Mouse (Mus musculus) embryonic facial prominence, embryonic 14.5 days (tissue): ENCODE results near the gene Gm20075. TPM values are rescaled to one million over a fixed set of nuclear protein-coding genes. Genes with fewer than 3 reads are reported as not detected.
"Not testable (repeated sequence)": the region's sequence is repeated elsewhere in the genome, so short reads cannot be mapped to it uniquely, and the experiment has no call there.

ENCODE experiments used
- ATAC-seq: fragments of 200-750 bp; cut with Nextera tagmentation; 2 replicates; pipeline ENCODE4 v1.8.0; 2017; ENCODE audit warnings: low read depth, moderate number of reproducible peaks, moderate TSS enrichment
- DNase-seq: peaks from one replicate; pipeline ENCODE4 v3.0.0-alpha.2; 2015; ENCODE audit warnings: low spot score
- H3K27ac ChIP-seq: fragments of 300-500 bp; sonication (generic); replicated peaks from 2 replicates; pipeline ENCODE4 v1.5.1; 2014; ENCODE audit warnings: low read depth, mild to moderate bottlenecking, low read length, moderate library complexity
- H3K27me3 ChIP-seq: fragments of 300-500 bp; sonication (generic); replicated peaks from 2 replicates; pipeline ENCODE4 v1.6.1; 2014; ENCODE audit warnings: low read length; ENCODE audit not compliant: control insufficient read depth, insufficient read depth
- H3K36me3 ChIP-seq: fragments of 300-500 bp; sonication (generic); 2 replicates; pipeline ENCODE4 v1.6.1; 2014; ENCODE audit warnings: low read length, mixed read lengths; ENCODE audit not compliant: control insufficient read depth, insufficient read depth
- H3K4me1 ChIP-seq: fragments of 300-500 bp; sonication (generic); 2 replicates; pipeline ENCODE4 v1.6.1; 2014; ENCODE audit warnings: antibody characterized with exemption, low read length; ENCODE audit not compliant: control insufficient read depth, insufficient read depth
- H3K4me2 ChIP-seq: fragments of 300-500 bp; sonication (generic); 2 replicates; pipeline ENCODE4 v1.6.1; 2014; ENCODE audit warnings: low read depth, mild to moderate bottlenecking, low read length, moderate library complexity, mixed read lengths
- H3K4me3 ChIP-seq: fragments of 300-500 bp; sonication (generic); 2 replicates; pipeline ENCODE4 v1.5.1; 2014; ENCODE audit warnings: low read depth, mild to moderate bottlenecking, low read length
- H3K9ac ChIP-seq: fragments of 300-500 bp; sonication (generic); 2 replicates; pipeline ENCODE4 v1.6.1; 2014; ENCODE audit warnings: low read depth, mild to moderate bottlenecking, low read length, moderate library complexity, mixed read lengths
- H3K9me3 ChIP-seq: fragments of 300-500 bp; sonication (generic); 2 replicates; pipeline ENCODE4 v1.6.1; 2016; ENCODE audit warnings: low read length; ENCODE audit not compliant: control insufficient read depth
- WGBS: fragments of 180-500 bp; shearing (Covaris S2); extraction: QIAGEN DNeasy Blood & Tissue Kit; methylation state at CpG from one replicate; pipeline ENCODE4 v1.1.7; 2014; 5-methylcytosine and 5-hydroxymethylcytosine counted together
- polyA plus RNA-seq: library from polyadenylated mRNA; unstranded; fragments of >200 nt; fragmentation: Nextera tagmentation; extraction: Ambion mirVana; gene quantifications from 2 replicates; pipeline ENCODE4 v1.2.1, GENCODE M21; 2014

Gm20075 gene
- polyA plus RNA-seq, 1 experiment from 2014 or later = 17.9 TPM

- not testable (repeated sequence) for H3K27me3 ChIP-seq, H3K9me3 ChIP-seq, H3K9ac ChIP-seq, H3K4me3 ChIP-seq, H3K4me1 ChIP-seq, DNase-seq, H3K4me2 ChIP-seq, H3K36me3 ChIP-seq, H3K27ac ChIP-seq, ATAC-seq
- WGBS = 83% methylated on average over 1 of the region's 1 CpGs
Observed at GRCm38 (mm10) chr13:96081754-96082153, 578 bp upstream of the Gm20075 start, which contains the start of gene Gm17190. Gm17190 (plus strand) TSS chr13:96082054.

- no peak overlapping the region for H3K9ac ChIP-seq
- H3K9me3 ChIP-seq = no peaks in the 10 kb centered on the region
- ATAC-seq (no peak), DNase-seq (no peak)
- no peak overlapping the region for H3K4me3 ChIP-seq
- no peak overlapping the region for H3K4me2 ChIP-seq
- H3K4me1 ChIP-seq = peaks cover 7% of the 10 kb centered on the region; the same call in 1 of the 2 replicates
- no peak overlapping the region for H3K27ac ChIP-seq
- no peaks in the 10 kb centered on the region for H3K36me3 ChIP-seq
- no peaks in the 10 kb centered on the region for H3K27me3 ChIP-seq
- WGBS = 58% methylated on average over 8 of the region's 8 CpGs
Observed at GRCm38 (mm10) chr13:96073555-96073954, 7.6 kb downstream of the Gm20075 start.

- no peak overlapping the region for H3K9ac ChIP-seq
- no peak overlapping the region for H3K4me2 ChIP-seq
- H3K4me3 ChIP-seq = no peak overlapping the region
- ATAC-seq (no peak), DNase-seq (no peak)
- no peak overlapping the region for H3K27ac ChIP-seq
- no peaks in the 10 kb centered on the region for H3K9me3 ChIP-seq
- H3K36me3 ChIP-seq = no peaks in the 10 kb centered on the region
- no peaks in the 10 kb centered on the region for H3K27me3 ChIP-seq
- 66% methylated on average over 3 of the region's 3 CpGs for WGBS
- H3K4me1 ChIP-seq = no peaks in the 10 kb centered on the region
Observed at GRCm38 (mm10) chr13:96052755-96053154, 28.4 kb downstream of the Gm20075 start.

GRCm38 (mm10) chr13:96045396-96045795 lies 35.8 kb downstream of the Gm20075 start:
- H3K9me3 ChIP-seq = no peaks in the 10 kb centered on the region
- no peak overlapping the region for H3K4me3 ChIP-seq
- no peak overlapping the region for H3K27ac ChIP-seq
- H3K4me2 ChIP-seq = no peak overlapping the region
- DNase-seq (no peak), ATAC-seq (no peak)
- H3K4me1 ChIP-seq = no peaks in the 10 kb centered on the region
- no peak overlapping the region for H3K9ac ChIP-seq
- H3K36me3 ChIP-seq = no peaks in the 10 kb centered on the region
- no peaks in the 10 kb centered on the region for H3K27me3 ChIP-seq
- WGBS = 73% methylated on average over 5 of the region's 5 CpGs

- Histone ChIP-seq H3K27ac (no peak overlapping the region), H3K9ac (no peak overlapping the region), H3K9me3 (no peaks in the 10 kb centered on the region), H3K36me3 (no peaks in the 10 kb centered on the region), H3K4me3 (no peak overlapping the region), H3K4me2 (no peak overlapping the region), H3K27me3 (no peaks in the 10 kb centered on the region), H3K4me1 (no peaks in the 10 kb centered on the region)
- no peak for DNase-seq
- no peak for ATAC-seq
- 78% methylated on average over 11 of the region's 11 CpGs for WGBS
Observed at GRCm38 (mm10) chr13:96040275-96041042, 40.7 kb downstream of the Gm20075 start.

GRCm38 (mm10) chr13:96039536-96039935 lies 41.6 kb downstream of the Gm20075 start:
- H3K27ac ChIP-seq = no peak overlapping the region
- H3K36me3 ChIP-seq = no peaks in the 10 kb centered on the region
- no peaks in the 10 kb centered on the region for H3K4me1 ChIP-seq
- ATAC-seq (no peak), DNase-seq (no peak)
- no peak overlapping the region for H3K4me2 ChIP-seq
- 83% methylated on average over 1 of the region's 1 CpGs for WGBS
- H3K9ac ChIP-seq = no peak overlapping the region
- H3K9me3 ChIP-seq = no peaks in the 10 kb centered on the region
- H3K27me3 ChIP-seq = no peaks in the 10 kb centered on the region
- H3K4me3 ChIP-seq = no peak overlapping the region

GRCm38 (mm10) chr13:96030368-96031223 lies 50.6 kb downstream of the Gm20075 start:
- H3K27me3 ChIP-seq = no peaks in the 10 kb centered on the region
- 58% methylated on average over 19 of the region's 19 CpGs for WGBS
- H3K27ac ChIP-seq = no peak overlapping the region
- H3K4me1 ChIP-seq = no peaks in the 10 kb centered on the region
- H3K9me3 ChIP-seq = no peaks in the 10 kb centered on the region
- no peak overlapping the region for H3K9ac ChIP-seq
- no peak for ATAC-seq
- peak; percentile 25 for DNase-seq
- H3K36me3 ChIP-seq = no peaks in the 10 kb centered on the region
- H3K4me2 ChIP-seq = 0 out of 2 replicates have a peak overlapping the region, but pooled peaks have one; percentile 2
- no peak overlapping the region for H3K4me3 ChIP-seq
